Mouse (Mus musculus) neural tube, embryonic 11.5 days (tissue): ENCODE data around the gene Flt4. TPM values are rescaled to one million over a fixed set of nuclear protein-coding genes. Genes with fewer than 3 reads are reported as not detected.
"Not testable (repeated sequence)": the region's sequence is repeated elsewhere in the genome, so short reads cannot be mapped to it uniquely, and the experiment has no call there.

ENCODE experiments used
- ATAC-seq: fragments of 200-750 bp; cut with Nextera tagmentation; 2 replicates; pipeline ENCODE4 v1.8.0; 2017; ENCODE audit warnings: moderate number of reproducible peaks, mild to moderate bottlenecking, moderate TSS enrichment, moderate library complexity; ENCODE audit not compliant: insufficient read depth, low FRiP score, low TSS enrichment
- DNase-seq: peaks from one replicate; pipeline ENCODE4 v3.0.0-alpha.2; 2015; ENCODE audit warnings: low spot score
- H3K27ac ChIP-seq: fragments of 300-500 bp; sonication (generic); 2 replicates; pipeline ENCODE4 v1.5.1; 2014; ENCODE audit warnings: low read depth, mild to moderate bottlenecking, low read length
- H3K27me3 ChIP-seq: fragments of 300-500 bp; sonication (generic); 2 replicates; pipeline ENCODE4 v1.6.1; 2014; ENCODE audit warnings: mild to moderate bottlenecking, low read length, mixed read lengths; ENCODE audit not compliant: control insufficient read depth, insufficient read depth
- H3K36me3 ChIP-seq: fragments of 300-500 bp; sonication (generic); 2 replicates; pipeline ENCODE4 v1.6.1; 2014; ENCODE audit warnings: mild to moderate bottlenecking, low read length, moderate library complexity, mixed read lengths; ENCODE audit not compliant: control insufficient read depth, insufficient read depth
- H3K4me1 ChIP-seq: fragments of 300-500 bp; sonication (generic); 2 replicates; pipeline ENCODE4 v1.6.1; 2014; ENCODE audit warnings: low read length, mixed read lengths; ENCODE audit not compliant: control insufficient read depth, insufficient read depth
- H3K4me2 ChIP-seq: fragments of 300-500 bp; sonication (generic); 2 replicates; pipeline ENCODE4 v1.6.1; 2014; ENCODE audit warnings: low read depth, mild to moderate bottlenecking, moderate library complexity
- H3K4me3 ChIP-seq: fragments of 300-500 bp; sonication (generic); 2 replicates; pipeline ENCODE4 v1.5.1; 2014; ENCODE audit warnings: low read depth, low read length
- H3K9ac ChIP-seq: fragments of 300-500 bp; sonication (generic); 2 replicates; pipeline ENCODE4 v1.6.1; 2014; ENCODE audit warnings: mild to moderate bottlenecking, low read length
- H3K9me3 ChIP-seq: fragments of 300-500 bp; sonication (generic); 2 replicates; pipeline ENCODE4 v1.6.1; 2016; ENCODE audit warnings: low read length; ENCODE audit not compliant: control insufficient read depth
- WGBS: fragments of 180-500 bp; shearing (Covaris S2); extraction: QIAGEN DNeasy Blood & Tissue Kit; methylation state at CpG from one replicate; pipeline ENCODE4 v1.1.7; 2014; 5-methylcytosine and 5-hydroxymethylcytosine counted together
- polyA plus RNA-seq: library from polyadenylated mRNA; unstranded; fragments of >200 nt; fragmentation: Nextera tagmentation; extraction: Ambion mirVana; gene quantifications from 2 replicates; pipeline ENCODE4 v1.2.1, GENCODE M21; 2014

Flt4 gene
- polyA plus RNA-seq = 4.9 TPM in 2 replicates

- peak within 1 kb of the TSS; percentile 54 for H3K4me2 ChIP-seq
- not testable (repeated sequence) for H3K4me1 ChIP-seq, H3K9ac ChIP-seq, H3K9me3 ChIP-seq, H3K27ac ChIP-seq, H3K36me3 ChIP-seq
- H3K4me3 ChIP-seq = peak within 1 kb of the TSS; percentile 34
- peaks cover 25% of the 10 kb centered on the region for H3K27me3 ChIP-seq
- ATAC-seq (peak; percentile 80), DNase-seq (peak; percentile 33)
- whole genome bisulfite sequencing = 6% methylated on average over 43 of the region's 61 CpGs
Observed at GRCm38 (mm10) chr11:49608938-49609867, at the start of gene Flt4. Gene Flt4 (plus strand): TSS chr11:49609263.

GRCm38 (mm10) chr11:49575054-49575453 lies 34.0 kb upstream of the Flt4 start:
- not testable (repeated sequence) for H3K9me3 ChIP-seq, H3K27me3 ChIP-seq, ATAC-seq, H3K4me1 ChIP-seq, H3K9ac ChIP-seq, DNase-seq, H3K36me3 ChIP-seq, H3K4me2 ChIP-seq, H3K4me3 ChIP-seq, H3K27ac ChIP-seq
- WGBS = 35% methylated on average over 2 of the region's 2 CpGs

GRCm38 (mm10) chr11:49580452-49580851 lies 28.6 kb upstream of the Flt4 start:
- H3K27ac ChIP-seq, DNase-seq, H3K9me3 ChIP-seq, H3K4me2 ChIP-seq, H3K4me3 ChIP-seq, H3K27me3 ChIP-seq, H3K4me1 ChIP-seq, ATAC-seq, H3K9ac ChIP-seq, H3K36me3 ChIP-seq: not testable (repeated sequence)
- 86% methylated on average over 8 of the region's 8 CpGs for WGBS

- DNase-seq (no peak), ATAC-seq (no peak)
- Histone ChIP-seq H3K9ac (no peak overlapping the region), H3K4me2 (no peak overlapping the region), H3K27ac (no peak overlapping the region), H3K4me1 (no peaks in the 10 kb centered on the region), H3K4me3 (no peak overlapping the region), H3K36me3 (no peaks in the 10 kb centered on the region), H3K9me3 (no peaks in the 10 kb centered on the region), H3K27me3 (no peaks in the 10 kb centered on the region)
- 94% methylated on average over 19 of the region's 19 CpGs for WGBS
Observed at GRCm38 (mm10) chr11:49590213-49590612, 18.9 kb upstream of the Flt4 start.

- not testable (repeated sequence) for H3K27ac ChIP-seq, H3K4me3 ChIP-seq, H3K9me3 ChIP-seq, DNase-seq, H3K36me3 ChIP-seq, H3K9ac ChIP-seq, H3K4me1 ChIP-seq, ATAC-seq, H3K4me2 ChIP-seq, H3K27me3 ChIP-seq
- 58% methylated on average over 2 of the region's 2 CpGs for WGBS
Observed at GRCm38 (mm10) chr11:49597149-49597548, 11.9 kb upstream of the Flt4 start.

GRCm38 (mm10) chr11:49608306-49608705 lies 757 bp upstream of the Flt4 start:
- not testable (repeated sequence) for H3K36me3 ChIP-seq, H3K4me2 ChIP-seq, H3K9ac ChIP-seq, H3K9me3 ChIP-seq, H3K27ac ChIP-seq, ATAC-seq, H3K4me3 ChIP-seq, DNase-seq, H3K4me1 ChIP-seq
- H3K27me3 ChIP-seq = peaks cover 22% of the 10 kb centered on the region
- WGBS = 80% methylated on average over 5 of the region's 5 CpGs

- not testable (repeated sequence) for H3K27ac ChIP-seq, H3K4me1 ChIP-seq, H3K9ac ChIP-seq, H3K9me3 ChIP-seq, H3K36me3 ChIP-seq
- DNase-seq (peak; percentile 55), ATAC-seq (peak; percentile 15)
- WGBS = 3% methylated on average over 47 of the region's 52 CpGs
- Histone ChIP-seq H3K4me2 (peak overlapping the region; percentile 54), H3K4me3 (peak overlapping the region; percentile 34), H3K27me3 (peaks cover 25% of the 10 kb centered on the region)
Observed at GRCm38 (mm10) chr11:49609868-49610824, 1.1 kb downstream of the Flt4 start.

GRCm38 (mm10) chr11:49611349-49611748 lies 2.3 kb downstream of the Flt4 start:
- not testable (repeated sequence) for H3K36me3 ChIP-seq, DNase-seq, H3K4me1 ChIP-seq, H3K4me3 ChIP-seq, H3K4me2 ChIP-seq, H3K9ac ChIP-seq, H3K27ac ChIP-seq, ATAC-seq, H3K9me3 ChIP-seq
- H3K27me3 ChIP-seq = peaks cover 25% of the 10 kb centered on the region
- WGBS = 32% methylated on average over 3 of the region's 3 CpGs
